Mouse (Mus musculus): ENCODE results near the gene Rad51. TPM values are rescaled to one million over a fixed set of nuclear protein-coding genes. Genes with fewer than 3 reads are reported as not detected.

The Rad51 gene
- polyA plus RNA-seq, 1 experiment: 8.7 TPM

DNA sequence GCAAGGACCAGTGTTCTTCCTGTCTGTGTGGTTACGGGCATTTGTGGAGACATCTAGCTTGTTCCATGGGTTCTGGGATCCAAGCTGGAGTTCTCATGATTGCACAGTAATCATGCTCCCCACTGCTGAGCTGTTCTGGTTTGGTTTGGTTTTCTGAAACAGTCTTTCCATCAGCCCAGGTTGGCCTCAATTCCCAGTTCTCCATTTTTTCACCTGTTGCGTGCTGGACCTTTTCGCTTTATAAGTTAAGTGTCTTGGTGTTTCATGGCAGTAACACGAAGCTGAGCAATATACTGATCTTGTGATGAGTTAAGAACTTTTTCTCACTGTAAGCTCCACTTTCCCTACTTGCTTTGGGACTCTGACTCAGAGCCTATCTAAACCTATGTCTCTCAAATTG lies 51.4 kb downstream of the Rad51 start:
- no peaks in the 10 kb centered on the region for H3K27me3 ChIP-seq (ENCODE audit: control insufficient read depth, insufficient read depth, low read length)
- WGBS: 86% methylated on average over 4 of the region's 4 CpGs
- no peak for TF ChIP-seq POLR2A (IDR thresholded peaks at IDR 0.05; ENCODE audit: low read depth, low read length)
- TF ChIP-seq CTCF (IDR thresholded peaks at IDR 0.05; ENCODE audit: extremely low read depth, insufficient read length, insufficient replicate concordance, low read depth, low read length): no peak
- H3K36me3 ChIP-seq (ENCODE audit: control insufficient read depth, insufficient read depth, low read length): no peaks in the 10 kb centered on the region
- H3K27ac ChIP-seq (ENCODE audit: insufficient read depth, low read depth, low read length): no peak overlapping the region
- peaks cover 14% of the 10 kb centered on the region for H3K4me1 ChIP-seq (ENCODE audit: control insufficient read depth, insufficient read depth, insufficient read length, low read length)
- H3K4me3 ChIP-seq (ENCODE audit: low read depth, low read length): no peak overlapping the region

GRCm38 (mm10) chr2:119165401-119165800 lies 52.8 kb downstream of the Rad51 start:
- H3K36me3 ChIP-seq (ENCODE audit: control insufficient read depth, insufficient read depth, low read length): no peaks in the 10 kb centered on the region
- no peak overlapping the region for H3K4me3 ChIP-seq (ENCODE audit: low read depth, low read length)
- peaks cover 14% of the 10 kb centered on the region for H3K4me1 ChIP-seq (ENCODE audit: control insufficient read depth, insufficient read depth, insufficient read length, low read length)
- no peak overlapping the region for H3K27ac ChIP-seq (ENCODE audit: insufficient read depth, low read depth, low read length)
- H3K27me3 ChIP-seq (ENCODE audit: control insufficient read depth, insufficient read depth, low read length): no peaks in the 10 kb centered on the region
- TF ChIP-seq POLR2A (IDR thresholded peaks at IDR 0.05; ENCODE audit: low read depth, low read length): no peak
- TF ChIP-seq CTCF (IDR thresholded peaks at IDR 0.05; ENCODE audit: extremely low read depth, insufficient read length, insufficient replicate concordance, low read depth, low read length): no peak

- H3K4me1 ChIP-seq (ENCODE audit: control insufficient read depth, insufficient read depth, insufficient read length, low read length): peaks cover 14% of the 10 kb centered on the region
- no peaks in the 10 kb centered on the region; the same call in 1 of the 2 replicates for H3K36me3 ChIP-seq (ENCODE audit: control insufficient read depth, insufficient read depth, low read length)
- TF ChIP-seq CTCF (IDR thresholded peaks at IDR 0.05; ENCODE audit: extremely low read depth, insufficient read length, insufficient replicate concordance, low read depth, low read length): no peak
- TF ChIP-seq POLR2A (IDR thresholded peaks at IDR 0.05; ENCODE audit: low read depth, low read length): no peak
- H3K27ac ChIP-seq (ENCODE audit: insufficient read depth, low read depth, low read length): peak within 1 kb of the TSS; percentile 92
- under 1% methylated on average over 60 of the region's 60 CpGs for WGBS
- no peaks in the 10 kb centered on the region for H3K27me3 ChIP-seq (ENCODE audit: control insufficient read depth, insufficient read depth, low read length)
- peak within 1 kb of the TSS; percentile 68 for H3K4me3 ChIP-seq (ENCODE audit: low read depth, low read length)
Measured at GRCm38 (mm10) chr2:119166901-119167865, 54.6 kb downstream of the Rad51 start, which contains the start of gene Gchfr. Gene Gchfr, plus strand, starts transcription at chr2:119167773.

- TF ChIP-seq CTCF (IDR thresholded peaks at IDR 0.05; ENCODE audit: extremely low read depth, insufficient read length, insufficient replicate concordance, low read depth, low read length) (no peak), POLR2A (IDR thresholded peaks at IDR 0.05; ENCODE audit: low read depth, low read length) (no peak)
- Histone ChIP-seq H3K27ac (ENCODE audit: insufficient read depth, low read depth, low read length) (peak overlapping the region; percentile 11; the same call in 1 of the 2 replicates), H3K4me1 (ENCODE audit: control insufficient read depth, insufficient read depth, insufficient read length, low read length) (peaks cover 16% of the 10 kb centered on the region), H3K36me3 (ENCODE audit: control insufficient read depth, insufficient read depth, low read length) (no peaks in the 10 kb centered on the region; the same call in 1 of the 2 replicates), H3K4me3 (ENCODE audit: low read depth, low read length) (peak overlapping the region; percentile 68), H3K27me3 (ENCODE audit: control insufficient read depth, insufficient read depth, low read length) (no peaks in the 10 kb centered on the region)
- 5% methylated on average over 26 of the region's 26 CpGs for WGBS
Measured at GRCm38 (mm10) chr2:119167866-119168256, 55.3 kb downstream of the Rad51 start.

- TF ChIP-seq CTCF (IDR thresholded peaks at IDR 0.05; ENCODE audit: extremely low read depth, insufficient read length, insufficient replicate concordance, low read depth, low read length): no peak
- Histone ChIP-seq H3K27me3 (ENCODE audit: control insufficient read depth, insufficient read depth, low read length) (no peaks in the 10 kb centered on the region), H3K36me3 (ENCODE audit: control insufficient read depth, insufficient read depth, low read length) (no peaks in the 10 kb centered on the region; the same call in 1 of the 2 replicates), H3K4me3 (ENCODE audit: low read depth, low read length) (no peak overlapping the region), H3K4me1 (ENCODE audit: control insufficient read depth, insufficient read depth, insufficient read length, low read length) (peaks cover 39% of the 10 kb centered on the region), H3K27ac (ENCODE audit: insufficient read depth, low read depth, low read length) (no peak overlapping the region)
- 91% methylated on average over 2 of the region's 2 CpGs for WGBS
Measured at GRCm38 (mm10) chr2:119170282-119170681, 57.7 kb downstream of the Rad51 start.

GRCm38 (mm10) chr2:119171574-119171973 lies 59.0 kb downstream of the Rad51 start:
- WGBS: 84% methylated on average over 8 of the region's 8 CpGs
- no peaks in the 10 kb centered on the region for H3K27me3 ChIP-seq (ENCODE audit: control insufficient read depth, insufficient read depth, low read length)
- H3K36me3 ChIP-seq (ENCODE audit: control insufficient read depth, insufficient read depth, low read length): no peaks in the 10 kb centered on the region; the same call in 1 of the 2 replicates
- H3K4me1 ChIP-seq (ENCODE audit: control insufficient read depth, insufficient read depth, insufficient read length, low read length): peaks cover 46% of the 10 kb centered on the region
- no peak overlapping the region for H3K4me3 ChIP-seq (ENCODE audit: low read depth, low read length)
- H3K27ac ChIP-seq (ENCODE audit: insufficient read depth, low read depth, low read length): no peak overlapping the region
- TF ChIP-seq CTCF (IDR thresholded peaks at IDR 0.05; ENCODE audit: extremely low read depth, insufficient read length, insufficient replicate concordance, low read depth, low read length): no peak
- TF ChIP-seq POLR2A (IDR thresholded peaks at IDR 0.05; ENCODE audit: low read depth, low read length): no peak

GRCm38 (mm10) chr2:119172446-119172845 lies 59.9 kb downstream of the Rad51 start:
- Histone ChIP-seq H3K4me1 (ENCODE audit: control insufficient read depth, insufficient read depth, insufficient read length, low read length) (peaks cover 40% of the 10 kb centered on the region), H3K4me3 (ENCODE audit: low read depth, low read length) (no peak overlapping the region), H3K27me3 (ENCODE audit: control insufficient read depth, insufficient read depth, low read length) (no peaks in the 10 kb centered on the region), H3K36me3 (ENCODE audit: control insufficient read depth, insufficient read depth, low read length) (no peaks in the 10 kb centered on the region; the same call in 1 of the 2 replicates), H3K27ac (ENCODE audit: insufficient read depth, low read depth, low read length) (no peak overlapping the region)
- TF ChIP-seq POLR2A (IDR thresholded peaks at IDR 0.05; ENCODE audit: low read depth, low read length) (no peak), CTCF (IDR thresholded peaks at IDR 0.05; ENCODE audit: extremely low read depth, insufficient read length, insufficient replicate concordance, low read depth, low read length) (no peak)
- WGBS: 83% methylated on average over 7 of the region's 7 CpGs
